Mouse (Mus musculus) kidney, adult 2 months (tissue): ENCODE data around the gene Trim30a.

Experiments used
- CTCF ChIP-seq: fragments of 200-500 bp; conservative IDR thresholded peaks from 2 replicates; pipeline ENCODE4 v1.5.1; 2011; ENCODE audit warnings: low read depth, mild to moderate bottlenecking, control low read depth, low read length, moderate library complexity, mixed read lengths; ENCODE audit not compliant: insufficient read depth, insufficient read length
- POLR2A ChIP-seq: fragments of 200-500 bp; IDR thresholded peaks from one replicate; pipeline ENCODE4 v1.6.1; 2011; ENCODE audit warnings: low read depth, low read length, control low read depth

DNA sequence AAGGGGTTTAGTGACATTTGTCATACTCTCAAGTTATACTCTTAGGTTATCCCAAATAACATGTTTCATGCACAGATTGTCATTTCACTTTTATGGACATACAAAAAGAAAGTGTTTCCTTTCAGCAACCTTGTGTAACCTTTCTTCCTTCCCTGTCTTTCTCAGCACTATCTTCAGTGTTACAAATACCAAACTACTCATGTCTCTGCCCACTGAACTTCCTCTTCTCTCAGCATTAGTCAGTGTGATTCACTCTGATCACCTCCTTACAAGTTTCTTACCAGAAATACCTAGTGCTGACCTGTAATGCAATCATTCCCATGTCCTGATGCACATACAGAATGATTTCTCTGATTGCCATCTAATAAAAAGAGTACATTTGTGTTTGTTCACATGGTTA is 98.7 kb downstream of the Trim30a start:
- TF ChIP-seq CTCF: no peak
- no peak for TF ChIP-seq POLR2A
